Comparison of ENCODE assay signal across 16 mouse cellular contexts in the genomic region with DNA sequence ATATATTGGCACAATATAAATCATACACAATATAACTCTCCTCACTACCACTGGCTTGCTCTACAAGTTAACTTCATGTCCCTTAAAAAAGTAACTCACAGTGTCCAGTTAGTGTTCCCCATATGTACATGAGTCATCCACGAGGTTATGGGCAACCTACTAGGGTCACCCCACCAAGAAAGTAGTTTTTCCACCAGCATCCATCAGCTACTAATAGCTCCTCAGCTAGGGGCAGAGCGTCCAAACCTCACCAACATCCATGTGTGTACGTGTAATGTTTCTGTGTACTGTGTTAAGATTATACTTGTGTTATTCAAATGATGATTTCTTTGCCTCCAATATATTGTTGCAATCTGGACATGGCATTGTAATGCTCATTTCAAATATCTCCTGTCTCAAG.
"Had no signal": no experiment of that assay in that cellular context is flagged by ENCODE, and none has a peak within 500 bp of the region (broad histone marks: within the 10 kb centered on the region; RNA-seq: fewer than 3 reads in every experiment).

No protein-coding gene starts in this region.

- H3K27me3 ChIP-seq: neural tube, embryonic 13.5 days; neural tube, embryonic 15.5 days; stomach, embryonic 15.5 days had no signal

- H3K27ac ChIP-seq: neural tube, embryonic 13.5 days; neural tube, embryonic 15.5 days; stomach, embryonic 15.5 days; stomach, postnatal 0 days had no signal

- H3K4me1 ChIP-seq: neural tube, embryonic 15.5 days; stomach, embryonic 15.5 days had no signal

- H3K36me3 ChIP-seq: neural tube, embryonic 13.5 days; neural tube, embryonic 15.5 days; stomach, embryonic 15.5 days had no signal

- H3K4me3 ChIP-seq: neural tube, embryonic 13.5 days; neural tube, embryonic 15.5 days; stomach, embryonic 15.5 days had no signal

- H3K9me3 ChIP-seq: neural tube, embryonic 13.5 days; neural tube, embryonic 15.5 days; stomach, embryonic 15.5 days had no signal

- DNase-seq: retina, postnatal 1 day; right cerebral cortex, adult 18-20 months; right cerebral cortex, postnatal 14 days; right cerebral cortex, postnatal 25 days; right cerebral cortex, postnatal 4 days; spleen, adult 18-20 months; thymus, adult 18-20 months; thymus, adult 2 months; thymus, postnatal 14 days; thymus, postnatal 25 days; thymus, postnatal 36 days; thymus, postnatal 4 days had no signal
